Mouse (Mus musculus) lung, adult 2 months (tissue): ENCODE data around the gene Gm9125. TPM values are rescaled to one million over a fixed set of nuclear protein-coding genes. Genes with fewer than 3 reads are reported as not detected.
"Not testable (repeated sequence)": the region's sequence is repeated elsewhere in the genome, so short reads cannot be mapped to it uniquely, and the experiment has no call there.

Experiments
- DNase-seq: peaks from one replicate; pipeline ENCODE4 v3.0.0; 2022
- H3K4me1 ChIP-seq: fragments of 200-500 bp; 2 replicates; pipeline ENCODE4 v1.6.1; 2011; ENCODE audit warnings: low read length; ENCODE audit not compliant: control insufficient read depth, insufficient read depth
- H3K4me3 ChIP-seq: fragments of 200-500 bp; replicated peaks from 2 replicates; pipeline ENCODE3; 2011; ENCODE audit warnings: low read depth, mild to moderate bottlenecking, control low read depth, low read length; ENCODE audit errors: extremely low read depth
- WGBS: fragments of 180-500 bp; shearing (Covaris S2); methylation state at CpG from one replicate; pipeline ENCODE4 v1.1.7; 2018; 5-methylcytosine and 5-hydroxymethylcytosine counted together
- polyA plus RNA-seq: library from polyadenylated mRNA; depleted of rRNA; stranded (reverse); fragments of >200 nt; gene quantifications from 2 replicates; pipeline ENCODE4 v1.2.3, GENCODE M21; 2012; rRNA removed

The Gm9125 gene
- polyA plus RNA-seq, result not detected in 2 replicates

GRCm38 (mm10) chr3:94054785-94055184, at the start of gene Gm9125:
TSS of gene Gm9125 (minus strand) at chr3:94054885.
- 62% methylated on average over 2 of the region's 3 CpGs for WGBS
- not testable (repeated sequence) for H3K4me3 ChIP-seq, H3K4me1 ChIP-seq, DNase-seq

DNA sequence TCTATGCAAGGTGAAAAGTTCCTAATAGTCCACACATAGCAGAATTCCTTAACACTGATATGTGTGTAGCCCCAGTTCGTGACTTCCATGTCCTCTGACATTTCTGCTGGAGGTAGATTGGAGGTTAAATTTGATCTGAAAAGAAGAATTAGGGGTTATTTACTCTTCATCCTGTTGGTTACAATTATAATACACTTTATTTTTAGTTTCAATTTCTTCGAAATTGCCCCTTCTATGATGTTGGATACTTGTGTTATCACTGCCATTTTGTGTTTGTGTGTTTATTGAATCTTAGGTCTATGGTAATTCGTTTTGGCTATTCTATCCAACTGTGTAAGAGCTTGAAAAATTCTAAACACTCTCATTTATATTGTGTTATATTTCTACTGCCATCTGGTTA, 17.9 kb upstream of the Gm9125 start, which contains the start of gene Gm10697:
TSS of gene Gm10697 (minus strand) at position 101 of the 400 bp plus-strand sequence.
- DNase-seq, H3K4me1 ChIP-seq, H3K4me3 ChIP-seq: not testable (repeated sequence)
- 70% methylated on average over 1 of the region's 3 CpGs for WGBS

DNA sequence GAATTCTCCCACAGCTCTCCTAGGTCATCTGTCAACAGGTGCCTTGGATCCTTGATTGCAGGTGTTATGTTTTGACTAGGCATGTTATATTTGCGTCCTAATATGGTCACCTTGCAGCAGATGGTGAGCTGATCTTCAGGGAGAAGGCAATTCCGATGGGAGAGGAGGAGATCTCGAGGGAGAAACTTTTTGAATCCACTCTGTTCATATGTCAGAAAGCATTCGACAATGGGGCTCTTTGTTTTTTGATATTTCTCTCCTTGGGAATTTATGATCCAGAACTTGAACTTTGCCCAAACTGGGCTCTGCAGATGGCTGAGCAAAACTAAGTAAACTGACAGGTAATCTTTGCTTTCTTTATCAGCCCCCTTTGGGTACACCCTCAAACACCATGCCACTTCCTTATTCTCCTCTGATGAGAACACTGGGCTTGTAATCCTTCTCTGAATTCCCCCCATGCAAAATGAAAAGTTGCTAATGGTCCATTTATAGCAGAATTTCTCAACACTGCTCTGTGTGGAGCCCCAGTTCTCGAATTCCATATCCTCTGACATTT, 5.0 kb downstream of the Gm9125 start:
- not testable (repeated sequence) for H3K4me3 ChIP-seq, H3K4me1 ChIP-seq, DNase-seq
- 63% methylated on average over 1 of the region's 5 CpGs for WGBS

DNA sequence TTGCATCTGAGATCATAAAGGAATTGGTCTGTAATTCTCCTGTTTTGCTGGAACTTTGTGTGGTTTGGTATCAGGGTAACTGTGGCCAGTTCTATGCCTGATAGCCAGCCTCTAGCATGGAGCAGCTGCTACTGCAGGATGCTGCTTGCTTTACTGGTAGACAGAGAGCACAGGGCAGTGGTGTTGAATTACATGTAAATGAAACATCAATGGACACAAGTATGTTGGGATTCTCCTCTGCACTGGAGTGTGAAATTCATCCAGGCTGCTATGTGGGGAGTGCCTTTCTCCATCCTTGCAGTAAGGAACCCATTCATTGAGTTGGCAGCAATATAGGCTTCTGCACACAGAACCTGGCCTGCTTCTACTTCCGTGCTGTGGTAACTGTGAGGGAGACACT, 16.4 kb downstream of the Gm9125 start:
- not testable (repeated sequence) for H3K4me3 ChIP-seq, H3K4me1 ChIP-seq, DNase-seq
- WGBS, result 80% methylated on average over 1 of the region's 1 CpGs

DNA sequence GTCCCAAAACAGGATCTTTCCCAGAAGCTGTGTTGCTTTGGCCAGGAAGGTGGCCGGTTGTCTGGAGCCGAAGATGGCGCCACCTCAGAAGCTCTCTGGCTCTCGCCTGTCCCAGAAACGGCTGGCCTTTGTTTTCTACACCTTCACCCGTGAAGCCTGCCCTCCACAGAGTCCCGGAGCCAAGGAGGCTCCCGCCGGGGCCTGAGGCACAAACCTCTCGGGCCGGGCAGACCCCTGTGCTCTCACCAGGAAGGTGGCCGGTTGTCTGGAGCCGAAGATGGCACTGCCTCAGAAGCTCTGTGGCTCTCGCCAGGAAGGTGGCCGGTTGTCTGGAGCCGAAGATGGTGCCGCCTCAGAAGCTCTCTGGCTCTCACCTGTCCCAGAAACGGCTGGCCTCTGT, 20.3 kb downstream of the Gm9125 start:
- 85% methylated on average over 18 of the region's 18 CpGs for WGBS
- not testable (repeated sequence) for H3K4me3 ChIP-seq, H3K4me1 ChIP-seq, DNase-seq

Other genes with a start within 250 kb of the Gm9125 start
- gene Tdpoz3, start 228.9 kb downstream of the Gm9125 start, polyA plus RNA-seq, result not detected in 2 replicates
- not detected in 2 replicates for gene Gm9117, start 111.3 kb downstream of the Gm9125 start, polyA plus RNA-seq
- gene Tdpoz5, start 93.6 kb downstream of the Gm9125 start, polyA plus RNA-seq, result not detected in 2 replicates
- not detected in 2 replicates for gene Gm10697, start 17.8 kb upstream of the Gm9125 start, polyA plus RNA-seq
- gene Gm10696, start 123.3 kb upstream of the Gm9125 start, polyA plus RNA-seq, result not detected in 2 replicates
- gene Gm5286, start 141.8 kb upstream of the Gm9125 start, polyA plus RNA-seq, result not detected in 2 replicates
- gene Gm4778, start 209.2 kb upstream of the Gm9125 start, polyA plus RNA-seq, result not detected in 2 replicates